Mouse (Mus musculus) lung, postnatal 14 days (tissue): ENCODE data around the gene Rnf150.
A peak's percentile ranks its signal among the peaks of the same experiment; 100 is the strongest.

ENCODE experiments used
- DNase-seq: peaks from one replicate; pipeline ENCODE4 v3.0.0; 2021

The Rnf150 gene

DNA sequence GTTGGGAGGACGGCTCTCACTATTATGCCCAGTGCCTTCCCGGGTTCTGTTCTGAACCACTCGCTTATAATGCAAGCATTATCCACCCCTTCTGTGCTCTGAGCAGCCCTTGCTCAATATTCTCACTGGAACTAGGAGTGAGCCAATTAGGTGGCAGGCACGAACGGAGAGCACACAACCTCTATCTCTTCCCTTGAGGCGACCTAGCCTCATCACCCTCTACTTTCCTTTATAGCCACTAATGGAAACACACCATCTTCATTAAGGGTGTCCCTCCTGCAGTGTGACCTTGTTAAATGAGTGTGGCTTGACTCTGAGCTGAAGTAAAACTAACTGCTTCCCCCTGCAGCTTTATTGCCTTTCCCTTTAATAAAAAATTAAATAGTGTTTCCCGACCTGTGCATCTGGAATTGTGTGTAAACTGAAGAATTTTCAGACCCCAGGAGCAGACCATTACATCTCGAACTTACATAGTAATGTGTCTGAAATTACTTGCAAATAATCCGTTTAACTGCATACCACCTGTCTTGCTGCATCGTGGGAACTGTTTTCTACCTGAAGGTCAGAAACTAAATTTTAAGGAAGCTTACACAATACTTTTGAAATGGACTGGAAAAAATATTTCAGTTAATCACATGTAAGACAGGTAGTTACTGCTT is 26.0 kb downstream of the Rnf150 start:
- no peak for DNase-seq

GRCm38 (mm10) chr8:82895091-82895490 is 31.9 kb downstream of the Rnf150 start:
- DNase-seq, result no peak

GRCm38 (mm10) chr8:82896796-82897195 is 33.6 kb downstream of the Rnf150 start:
- DNase-seq, result no peak

- DNase-seq, result peak; percentile 8
These were observed 34.7 kb downstream of the Rnf150 start for GRCm38 (mm10) chr8:82897628-82898458.

- DNase-seq, result no peak
These were observed 35.3 kb downstream of the Rnf150 start for GRCm38 (mm10) chr8:82898459-82898841.

DNA sequence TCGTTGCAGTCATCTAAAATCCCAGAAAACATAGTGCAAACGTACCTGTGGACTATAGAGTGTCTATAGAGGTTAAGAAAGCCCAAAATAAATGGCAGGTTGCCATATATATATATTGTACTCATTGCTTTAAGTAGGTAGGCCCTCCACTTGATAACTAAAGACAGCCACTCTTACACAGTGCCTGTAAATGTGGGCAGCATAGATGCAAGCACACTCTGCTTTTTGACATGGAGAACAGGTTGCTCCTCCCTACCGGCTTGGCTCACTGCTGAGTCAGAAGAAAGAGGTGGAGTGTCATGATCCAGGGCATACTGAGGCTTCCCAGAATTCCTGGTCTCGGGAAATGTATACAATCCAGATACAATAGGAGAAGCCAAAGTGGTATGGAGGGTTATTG is 37.8 kb downstream of the Rnf150 start:
- no peak for DNase-seq

GRCm38 (mm10) chr8:82901549-82902138 is 38.5 kb downstream of the Rnf150 start:
- no peak for DNase-seq

GRCm38 (mm10) chr8:82903497-82903896 is 40.3 kb downstream of the Rnf150 start:
- DNase-seq, result no peak

DNA sequence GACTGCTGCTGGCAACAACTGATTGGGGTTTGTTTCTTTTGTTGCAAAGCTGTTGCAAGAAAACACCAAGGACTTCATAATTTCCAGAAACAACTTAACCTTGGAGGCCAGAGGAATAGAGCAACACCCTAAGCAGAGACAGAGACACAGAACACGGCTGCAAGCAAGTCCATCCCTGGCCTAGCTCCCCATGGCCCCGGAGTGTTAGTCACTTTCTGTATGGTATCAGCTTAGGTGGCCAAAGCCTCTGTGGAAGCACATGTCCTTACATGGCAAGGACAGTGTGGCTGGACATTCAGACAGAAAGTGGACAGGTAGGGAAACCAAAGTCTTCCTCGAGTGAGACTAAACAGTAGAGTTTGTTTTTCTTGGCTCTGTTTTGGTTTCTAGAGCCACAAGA is 44.1 kb downstream of the Rnf150 start:
- no peak for DNase-seq

- DNase-seq, result no peak
These were observed 48.3 kb downstream of the Rnf150 start for GRCm38 (mm10) chr8:82911436-82911835.

GRCm38 (mm10) chr8:82912282-82912681 is 49.1 kb downstream of the Rnf150 start:
- DNase-seq, result no peak

DNA sequence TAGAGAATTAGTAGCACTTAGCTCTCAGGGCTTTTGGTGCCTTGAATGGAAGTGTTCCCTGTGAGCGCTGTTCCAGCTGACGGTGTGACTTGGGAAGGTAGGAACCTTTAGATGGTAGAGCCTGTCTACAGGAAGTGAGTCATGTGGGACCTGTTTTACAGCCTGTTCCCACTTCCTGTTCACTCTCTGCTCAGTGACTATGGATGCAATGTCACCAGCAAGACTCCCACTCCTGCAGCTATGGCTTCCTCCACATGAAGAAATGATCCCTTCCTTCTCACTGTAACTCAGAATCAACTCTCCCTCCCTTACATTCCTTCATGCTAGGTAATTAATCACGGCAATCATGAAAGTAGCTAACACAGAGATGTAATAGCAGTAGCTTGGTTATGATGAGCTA is 51.4 kb downstream of the Rnf150 start:
- no peak for DNase-seq

DNA sequence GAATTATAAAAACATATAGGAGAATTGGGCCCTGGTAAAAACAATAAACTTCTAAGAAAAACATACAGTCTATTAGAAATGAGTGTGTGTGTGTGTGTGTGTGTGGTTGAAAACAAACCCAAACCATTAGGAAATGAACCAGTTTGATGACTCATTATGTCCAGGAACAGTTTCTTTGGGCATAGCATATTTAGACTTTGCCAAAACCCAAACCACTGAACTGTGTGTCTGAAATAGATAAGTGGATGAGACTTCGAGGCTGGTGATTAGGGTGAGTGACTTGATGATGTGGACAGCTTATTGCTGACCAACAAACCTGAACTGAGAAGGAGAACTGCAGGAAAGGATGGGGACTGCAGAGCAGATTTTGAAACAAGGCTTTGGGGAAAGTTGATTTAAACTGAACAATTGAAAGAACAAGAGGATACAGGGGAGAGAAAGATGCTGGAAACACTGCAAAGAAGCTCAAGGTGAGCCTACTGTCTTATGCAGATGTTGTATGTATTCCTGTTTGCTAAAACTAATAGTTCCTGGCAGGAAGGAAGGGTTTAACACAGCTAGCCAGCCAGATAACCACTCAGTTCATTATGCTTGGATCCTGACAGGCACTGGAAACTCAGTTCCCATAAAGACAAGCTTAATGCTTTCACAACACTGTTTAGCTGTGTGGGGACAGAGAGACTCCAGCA is 53.8 kb downstream of the Rnf150 start:
- DNase-seq, result no peak

GRCm38 (mm10) chr8:82917540-82918316 is 54.6 kb downstream of the Rnf150 start:
- DNase-seq, result no peak

- no peak for DNase-seq
These were observed 56.5 kb downstream of the Rnf150 start for GRCm38 (mm10) chr8:82919676-82920075.

DNA sequence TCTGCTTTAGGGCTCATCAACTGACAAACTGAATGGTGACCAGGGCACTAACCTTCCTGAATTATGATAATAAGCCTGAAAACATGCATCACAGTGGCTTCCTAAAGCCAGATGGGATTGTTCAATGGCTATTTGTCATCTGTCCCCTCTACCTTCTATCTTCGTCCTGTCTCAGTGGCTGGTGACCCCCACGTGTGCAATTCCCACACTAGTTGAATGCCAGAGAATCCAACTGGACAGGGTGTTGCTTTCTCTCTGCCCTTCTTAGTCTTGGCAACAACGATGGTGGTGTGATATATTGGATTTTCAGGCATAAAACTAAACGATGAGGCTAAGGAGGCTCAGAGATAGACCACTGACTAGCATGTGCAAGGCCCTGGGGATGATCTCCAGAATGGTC is 57.0 kb downstream of the Rnf150 start:
- no peak for DNase-seq

DNA sequence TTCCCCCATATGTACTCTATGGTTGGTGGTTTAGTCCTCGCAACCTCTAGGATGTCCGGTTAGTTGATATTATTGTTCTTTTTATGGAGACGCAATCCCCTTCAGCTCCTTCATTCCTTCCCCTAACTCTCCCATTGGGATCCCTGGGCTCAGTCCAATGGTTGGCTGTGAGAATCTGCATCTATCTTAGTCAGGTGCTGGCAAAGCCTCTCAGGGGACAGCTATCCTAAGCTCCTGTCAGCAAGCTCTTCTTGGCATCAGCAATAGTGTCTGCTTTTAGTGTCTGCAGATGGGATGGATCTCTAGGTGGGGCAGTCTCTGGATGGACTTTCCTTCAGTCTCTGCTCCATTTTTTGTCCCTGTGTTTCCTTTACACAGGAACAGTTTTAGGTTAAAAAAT is 62.1 kb downstream of the Rnf150 start:
- no peak for DNase-seq

- DNase-seq, result no peak
These were observed 63.4 kb downstream of the Rnf150 start for GRCm38 (mm10) chr8:82926518-82926917.

DNA sequence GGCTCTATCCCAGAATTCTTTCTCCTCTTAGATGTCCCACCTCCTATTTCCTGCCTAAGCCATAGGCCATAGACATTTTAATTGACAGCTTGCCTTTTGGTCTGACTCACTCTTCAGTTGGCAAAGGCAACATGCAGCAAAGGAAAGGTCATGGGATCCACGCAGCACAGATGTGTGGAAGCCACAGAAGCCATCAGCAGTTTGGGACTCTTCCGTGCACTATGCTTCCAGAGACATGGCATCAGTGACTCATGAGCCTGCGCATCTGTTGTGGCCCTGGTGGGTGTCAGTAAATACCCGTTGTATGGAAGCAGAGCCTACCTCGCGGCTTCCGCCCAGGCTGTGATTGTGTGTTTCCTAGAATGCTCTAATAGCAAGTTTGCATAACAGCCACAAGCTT is 68.4 kb downstream of the Rnf150 start:
- no peak for DNase-seq

GRCm38 (mm10) chr8:82936162-82936561 is 73.0 kb downstream of the Rnf150 start:
- no peak for DNase-seq

DNA sequence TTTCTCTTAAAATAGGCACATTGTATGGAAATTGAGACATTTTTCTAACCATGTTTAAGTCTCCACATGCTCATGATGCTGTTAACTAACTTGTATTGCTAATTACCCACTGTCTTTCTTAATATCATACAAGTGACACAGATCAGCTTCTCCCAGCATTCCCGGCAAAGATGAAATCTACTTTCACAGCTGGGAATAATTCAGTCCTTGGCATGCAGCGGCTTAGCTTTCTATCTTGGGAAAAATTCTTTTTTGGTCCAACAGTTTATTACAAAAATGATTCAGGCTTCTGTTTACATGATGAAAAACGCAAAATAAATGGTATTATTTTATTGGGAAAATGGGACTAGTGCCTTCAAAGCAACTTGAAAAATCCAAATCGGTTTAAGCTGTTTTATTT is 73.7 kb downstream of the Rnf150 start:
- DNase-seq, result no peak

GRCm38 (mm10) chr8:82939912-82940311 is 76.8 kb downstream of the Rnf150 start:
- DNase-seq, result peak; percentile 48
